ENCODE assay signal across 14 mouse cellular contexts in genomic region chr5:43588791-43589439, GRCm38 (mm10).
DNase-seq lines count a peak whose midpoint lies in the region; ATAC-seq lines count a peak whose summit lies in the region.
"Had no signal": no experiment of that assay in that cellular context is flagged by ENCODE, and none has a peak within 500 bp of the region (broad histone marks: within the 10 kb centered on the region; RNA-seq: fewer than 3 reads in every experiment).

No protein-coding gene starts in this region.

- no peak overlapping the region for H3K9ac ChIP-seq in intestine, embryonic 15.5 days
- no peak overlapping the region for H3K9ac ChIP-seq in intestine, embryonic 16.5 days (ENCODE audit: low read depth, low read length)
- no peak overlapping the region for H3K9ac ChIP-seq in lung, embryonic 15.5 days
- no peak overlapping the region for H3K9ac ChIP-seq in stomach, embryonic 15.5 days
- H3K9ac ChIP-seq: liver, embryonic 15.5 days had no signal

- H3K36me3 ChIP-seq in intestine, embryonic 15.5 days, result no peaks in the 10 kb centered on the region
- H3K36me3 ChIP-seq in intestine, embryonic 16.5 days (ENCODE audit: control insufficient read depth, insufficient read depth, low read length), result no peaks in the 10 kb centered on the region
- H3K36me3 ChIP-seq in lung, embryonic 15.5 days, result no peaks in the 10 kb centered on the region
- no peaks in the 10 kb centered on the region for H3K36me3 ChIP-seq in stomach, embryonic 15.5 days
- H3K36me3 ChIP-seq: liver, embryonic 15.5 days had no signal

- peak overlapping the region; percentile 42; the same call in 1 of the 2 replicates for H3K27ac ChIP-seq in intestine, embryonic 15.5 days
- no peak overlapping the region; the same call in 1 of the 2 replicates for H3K27ac ChIP-seq in intestine, embryonic 16.5 days (ENCODE audit: low read length)
- peak overlapping the region; percentile 78 for H3K27ac ChIP-seq in lung, embryonic 15.5 days
- peak overlapping the region; percentile 71 for H3K27ac ChIP-seq in stomach, embryonic 15.5 days
- H3K27ac ChIP-seq: liver, embryonic 15.5 days had no signal

- WGBS in intestine, embryonic 15.5 days, result 72% methylated on average over 5 of the region's 5 CpGs
- WGBS in intestine, embryonic 16.5 days, result 68% methylated on average over 5 of the region's 5 CpGs
- 64% methylated on average over 5 of the region's 5 CpGs for WGBS in lung, embryonic 15.5 days
- 67% methylated on average over 5 of the region's 5 CpGs for WGBS in stomach, embryonic 15.5 days

- H3K4me1 ChIP-seq in intestine, embryonic 15.5 days (replicated peaks), result peaks cover 3% of the 10 kb centered on the region; the same call in 1 of the 2 replicates
- peaks cover 7% of the 10 kb centered on the region for H3K4me1 ChIP-seq in intestine, embryonic 16.5 days (ENCODE audit: control insufficient read depth, insufficient read depth, low read length)
- peaks cover 20% of the 10 kb centered on the region for H3K4me1 ChIP-seq in lung, embryonic 15.5 days
- no peaks in the 10 kb centered on the region for H3K4me1 ChIP-seq in stomach, embryonic 15.5 days
- H3K4me1 ChIP-seq: liver, embryonic 15.5 days had no signal

- H3K4me3 ChIP-seq in intestine, embryonic 15.5 days (replicated peaks), result no peak overlapping the region
- no peak overlapping the region for H3K4me3 ChIP-seq in intestine, embryonic 16.5 days (ENCODE audit: low read length)
- H3K4me3 ChIP-seq in lung, embryonic 15.5 days, result no peak overlapping the region
- H3K4me3 ChIP-seq in stomach, embryonic 15.5 days (replicated peaks), result no peak overlapping the region
- H3K4me3 ChIP-seq: erythroblast, embryonic 14.5 days; liver, embryonic 15.5 days had no signal

- no peak for ATAC-seq in intestine, embryonic 15.5 days
- ATAC-seq in intestine, embryonic 16.5 days, result no peak
- ATAC-seq in lung, embryonic 15.5 days (ENCODE audit: borderline replicate concordance, extremely low read depth, low FRiP score, low TSS enrichment), result peak; percentile 12; the same call in 1 of the 2 replicates
- ATAC-seq in stomach, embryonic 15.5 days (ENCODE audit: insufficient read depth, low FRiP score, low read depth), result no peak

- no peak overlapping the region for H3K4me2 ChIP-seq in intestine, embryonic 15.5 days (replicated peaks)
- no peak overlapping the region for H3K4me2 ChIP-seq in intestine, embryonic 16.5 days (ENCODE audit: low read depth, low read length)
- H3K4me2 ChIP-seq in lung, embryonic 15.5 days, result no peak overlapping the region
- no peak overlapping the region for H3K4me2 ChIP-seq in stomach, embryonic 15.5 days
- H3K4me2 ChIP-seq: liver, embryonic 15.5 days had no signal

- DNase-seq in cerebellum, postnatal 14 days, result peak; percentile 12 to 31
- DNase-seq in cerebellum, adult 18-20 months, result no peak
- no peak for DNase-seq in lung, postnatal 4 days
- no peak for DNase-seq in urinary bladder, postnatal 10 days (ENCODE audit: low spot score)
- DNase-seq: cerebellum, adult 9-10 months; gastrocnemius, postnatal 14 days; heart, postnatal 10 days; right cerebral cortex, postnatal 25 days had no signal

- H3K27me3 ChIP-seq in intestine, embryonic 15.5 days (replicated peaks), result no peaks in the 10 kb centered on the region
- no peaks in the 10 kb centered on the region for H3K27me3 ChIP-seq in intestine, embryonic 16.5 days (replicated peaks; ENCODE audit: control insufficient read depth, insufficient read depth, low read length)
- H3K27me3 ChIP-seq in lung, embryonic 15.5 days, result no peaks in the 10 kb centered on the region
- no peaks in the 10 kb centered on the region for H3K27me3 ChIP-seq in stomach, embryonic 15.5 days (replicated peaks)
- H3K27me3 ChIP-seq: liver, embryonic 15.5 days had no signal

- H3K9me3 ChIP-seq in intestine, embryonic 15.5 days, result no peaks in the 10 kb centered on the region
- H3K9me3 ChIP-seq in intestine, embryonic 16.5 days (ENCODE audit: control insufficient read depth, low read length), result no peaks in the 10 kb centered on the region
- no peaks in the 10 kb centered on the region for H3K9me3 ChIP-seq in lung, embryonic 15.5 days
- no peaks in the 10 kb centered on the region for H3K9me3 ChIP-seq in stomach, embryonic 15.5 days
- H3K9me3 ChIP-seq: liver, embryonic 15.5 days had no signal

Comparison
In these comparisons a context has a peak if more than half of its experiments do, and no peak if none do; other contexts are left out.
1. DNase-seq: peak in cerebellum, postnatal 14 days (2 of 2); none in cerebellum, adult 18-20 months (0 of 2), lung, postnatal 4 days (0 of 2) and urinary bladder, postnatal 10 days (single experiment).